ENCODE assay signal across 21 mouse cellular contexts in genomic region chr13:14519605-14520004, GRCm38 (mm10). TPM values are rescaled to one million over a fixed set of nuclear protein-coding genes. Genes with fewer than 3 reads are reported as not detected.
DNase-seq lines count a peak whose midpoint lies in the region; ATAC-seq lines count a peak whose summit lies in the region.
"Had no signal": no experiment of that assay in that cellular context is flagged by ENCODE, and none has a peak within 500 bp of the region (broad histone marks: within the 10 kb centered on the region; RNA-seq: fewer than 3 reads in every experiment).

No protein-coding gene starts in this region.

- H3K4me2 ChIP-seq in midbrain, embryonic 12.5 days (replicated peaks): peak overlapping the region; percentile 82
- H3K4me2 ChIP-seq in hindbrain, embryonic 15.5 days: peak overlapping the region; percentile 67
- peak overlapping the region; percentile 64 for H3K4me2 ChIP-seq in neural tube, embryonic 14.5 days (ENCODE audit: low read depth, low read length)
- no peak overlapping the region for H3K4me2 ChIP-seq in intestine, embryonic 16.5 days (ENCODE audit: low read depth, low read length)
- H3K4me2 ChIP-seq: embryonic facial prominence, embryonic 12.5 days; limb, embryonic 13.5 days; liver, embryonic 15.5 days had no signal

- H3K9ac ChIP-seq in midbrain, embryonic 12.5 days (replicated peaks): no peak overlapping the region
- H3K9ac ChIP-seq in hindbrain, embryonic 15.5 days: no peak overlapping the region
- no peak overlapping the region for H3K9ac ChIP-seq in neural tube, embryonic 14.5 days (replicated peaks; ENCODE audit: low read depth, low read length)
- H3K9ac ChIP-seq in intestine, embryonic 16.5 days (ENCODE audit: low read depth, low read length): no peak overlapping the region
- H3K9ac ChIP-seq: embryonic facial prominence, embryonic 12.5 days; limb, embryonic 13.5 days; liver, embryonic 15.5 days had no signal

- DNase-seq in frontal cortex, postnatal 14 days (ENCODE audit: low spot score in 2 of 2): no peak
- no peak for DNase-seq in midbrain, embryonic 10.5 days (ENCODE audit: low spot score)
- no peak for DNase-seq in ovary, adult 18-20 months (ENCODE audit: low spot score)
- DNase-seq: adrenal gland, postnatal 14 days; B cell, adult 2 months; cerebellum, adult 18-20 months; right cerebral cortex, postnatal 4 days; thymus, postnatal 14 days had no signal

- no peaks in the 10 kb centered on the region for H3K36me3 ChIP-seq in midbrain, embryonic 12.5 days
- H3K36me3 ChIP-seq in midbrain, embryonic 10.5 days: no peaks in the 10 kb centered on the region
- no peaks in the 10 kb centered on the region for H3K36me3 ChIP-seq in hindbrain, embryonic 15.5 days
- no peaks in the 10 kb centered on the region for H3K36me3 ChIP-seq in neural tube, embryonic 14.5 days (ENCODE audit: control insufficient read depth, insufficient read depth, low read length)
- no peaks in the 10 kb centered on the region for H3K36me3 ChIP-seq in intestine, embryonic 16.5 days (ENCODE audit: control insufficient read depth, insufficient read depth, low read length)
- H3K36me3 ChIP-seq: embryonic facial prominence, embryonic 12.5 days; limb, embryonic 13.5 days; liver, embryonic 15.5 days had no signal

- H3K27me3 ChIP-seq in midbrain, embryonic 12.5 days: peaks cover 13% of the 10 kb centered on the region
- H3K27me3 ChIP-seq in midbrain, embryonic 10.5 days (ENCODE audit: low read depth, poor library complexity, severe bottlenecking): peaks cover 36% of the 10 kb centered on the region
- no peaks in the 10 kb centered on the region for H3K27me3 ChIP-seq in hindbrain, embryonic 15.5 days
- H3K27me3 ChIP-seq in neural tube, embryonic 14.5 days (ENCODE audit: control insufficient read depth, insufficient read depth, low read length): no peaks in the 10 kb centered on the region
- H3K27me3 ChIP-seq in intestine, embryonic 16.5 days (replicated peaks; ENCODE audit: control insufficient read depth, insufficient read depth, low read length): peaks cover 18% of the 10 kb centered on the region; the same call in 1 of the 2 replicates

- 0 out of 2 replicates have a peak, but pooled peaks cover 4% of the 10 kb centered on the region for H3K4me1 ChIP-seq in midbrain, embryonic 12.5 days
- peaks cover 15% of the 10 kb centered on the region for H3K4me1 ChIP-seq in midbrain, embryonic 10.5 days
- H3K4me1 ChIP-seq in hindbrain, embryonic 15.5 days (replicated peaks): peaks cover 32% of the 10 kb centered on the region
- peaks cover 17% of the 10 kb centered on the region for H3K4me1 ChIP-seq in neural tube, embryonic 14.5 days (ENCODE audit: control insufficient read depth, insufficient read depth, low read length)
- H3K4me1 ChIP-seq in intestine, embryonic 16.5 days (ENCODE audit: control insufficient read depth, insufficient read depth, low read length): peaks cover 6% of the 10 kb centered on the region; the same call in 1 of the 2 replicates

- WGBS in midbrain, embryonic 12.5 days: 85% methylated on average over 3 of the region's 3 CpGs
- WGBS in midbrain, embryonic 10.5 days: 73% methylated on average over 3 of the region's 3 CpGs
- 80% methylated on average over 3 of the region's 3 CpGs for WGBS in hindbrain, embryonic 15.5 days
- WGBS in neural tube, embryonic 14.5 days: 80% methylated on average over 3 of the region's 3 CpGs
- 74% methylated on average over 3 of the region's 3 CpGs for WGBS in intestine, embryonic 16.5 days

- H3K27ac ChIP-seq in midbrain, embryonic 12.5 days (replicated peaks): no peak overlapping the region
- H3K27ac ChIP-seq in midbrain, embryonic 10.5 days (replicated peaks): no peak overlapping the region
- no peak overlapping the region for H3K27ac ChIP-seq in hindbrain, embryonic 15.5 days (replicated peaks)
- no peak overlapping the region for H3K27ac ChIP-seq in neural tube, embryonic 14.5 days (ENCODE audit: low read depth, low read length)
- H3K27ac ChIP-seq in intestine, embryonic 16.5 days (ENCODE audit: low read length): no peak overlapping the region
- H3K27ac ChIP-seq: embryonic facial prominence, embryonic 12.5 days; limb, embryonic 13.5 days; liver, embryonic 15.5 days had no signal

- ATAC-seq in frontal cortex, adult (ENCODE audit: low TSS enrichment): peak; percentile 8; the same call in 1 of the 2 replicates
- no peak for ATAC-seq in midbrain, embryonic 12.5 days (ENCODE audit: low FRiP score, low read depth)
- no peak for ATAC-seq in hindbrain, embryonic 15.5 days (ENCODE audit: low FRiP score, low read depth)
- no peak for ATAC-seq in neural tube, embryonic 14.5 days (ENCODE audit: low read depth)
- no peak for ATAC-seq in intestine, embryonic 16.5 days
- ATAC-seq: activated CD4-positive, CD25-positive, alpha-beta regulatory T cell, adult 4 months; lung, postnatal 0 days; Patski had no signal

- H3K4me3 ChIP-seq in midbrain, embryonic 12.5 days: no peak overlapping the region
- no peak overlapping the region for H3K4me3 ChIP-seq in midbrain, embryonic 10.5 days
- H3K4me3 ChIP-seq in hindbrain, embryonic 15.5 days: peak overlapping the region; percentile 68
- peak overlapping the region; percentile 76; the same call in 1 of the 2 replicates for H3K4me3 ChIP-seq in neural tube, embryonic 14.5 days (ENCODE audit: low read depth, low read length)
- no peak overlapping the region for H3K4me3 ChIP-seq in intestine, embryonic 16.5 days (ENCODE audit: low read length)
- H3K4me3 ChIP-seq: embryonic facial prominence, embryonic 12.5 days; limb, embryonic 13.5 days; liver, embryonic 15.5 days; myocyte had no signal

- no peaks in the 10 kb centered on the region for H3K9me3 ChIP-seq in midbrain, embryonic 12.5 days
- H3K9me3 ChIP-seq in midbrain, embryonic 10.5 days (replicated peaks): no peaks in the 10 kb centered on the region
- no peaks in the 10 kb centered on the region for H3K9me3 ChIP-seq in hindbrain, embryonic 15.5 days
- H3K9me3 ChIP-seq in neural tube, embryonic 14.5 days (ENCODE audit: control insufficient read depth, low read length): no peaks in the 10 kb centered on the region
- no peaks in the 10 kb centered on the region for H3K9me3 ChIP-seq in intestine, embryonic 16.5 days (ENCODE audit: control insufficient read depth, low read length)
- H3K9me3 ChIP-seq: embryonic facial prominence, embryonic 12.5 days; limb, embryonic 13.5 days; liver, embryonic 15.5 days had no signal

RNA-seq across cellular contexts. Expression of gene Hecw1, which starts 3.4 kb away (rescaled TPM):
- polyA plus RNA-seq in midbrain, embryonic 12.5 days (2016; fragmentation: Nextera tagmentation; extraction: Ambion mirVana): 18.8 and 22.3 TPM in 2 replicates
- polyA plus RNA-seq in midbrain, embryonic 10.5 days (2016; fragmentation: Nextera tagmentation; extraction: Ambion mirVana): 2.1 and 5.7 TPM in 2 replicates
- 37.9 and 38.9 TPM in 2 replicates for polyA plus RNA-seq in hindbrain, embryonic 15.5 days (2015; fragmentation: Nextera tagmentation; extraction: Ambion mirVana)
- polyA plus RNA-seq in neural tube, embryonic 14.5 days (2014; fragmentation: Nextera tagmentation; extraction: Ambion mirVana): 50.6 and 55.3 TPM in 2 replicates
- 0.55 and 0.70 TPM in 2 replicates for polyA plus RNA-seq in intestine, embryonic 16.5 days (2015; fragmentation: Nextera tagmentation; extraction: Ambion mirVana)
- polyA plus RNA-seq: kidney, embryonic 14.5 days; Patski had no signal

Comparison
In these comparisons a context has a peak if more than half of its experiments do, and no peak if none do; other contexts are left out.
1. H3K4me3 ChIP-seq: peak in hindbrain, embryonic 15.5 days (single experiment) and neural tube, embryonic 14.5 days (single experiment); none in midbrain, embryonic 12.5 days (single experiment), midbrain, embryonic 10.5 days (single experiment) and intestine, embryonic 16.5 days (single experiment).